Mouse (Mus musculus): ENCODE data around the gene Olfr740. TPM values are rescaled to one million over a fixed set of nuclear protein-coding genes. Genes with fewer than 3 reads are reported as not detected.

Gene Olfr740
- not detected for total RNA-seq (2021)

DNA sequence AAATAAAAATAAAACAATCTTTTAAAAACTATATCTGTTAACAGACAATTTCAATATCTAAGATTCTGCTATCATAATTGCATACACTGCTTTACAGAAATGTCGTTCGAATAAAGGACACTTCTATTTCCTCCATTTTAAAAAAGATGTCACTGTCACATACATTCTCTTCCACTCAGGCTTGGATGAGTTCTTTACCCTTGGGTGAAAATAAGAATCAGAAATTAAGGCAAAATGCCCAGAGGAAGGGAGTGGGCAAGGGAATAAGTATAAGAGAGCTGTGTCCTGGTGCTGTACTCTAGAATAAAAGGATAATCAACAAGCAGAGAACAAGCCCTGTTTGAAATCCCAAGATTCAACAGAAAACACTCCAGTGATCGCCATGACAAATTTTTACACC is at the start of gene Olfr740:
Gene Olfr740 (plus strand): TSS at position 301 of the 400 bp plus-strand sequence.
- DNase-seq, result no peak
- intact Hi-C loops (cut with DNase I), result no loop called here

GRCm38 (mm10) chr14:50407268-50407667 is 38.1 kb upstream of the Olfr740 start, which contains the start of gene Olfr738:
Gene Olfr738, plus strand, starts transcription at chr14:50407568.
- no peak for DNase-seq
- intact Hi-C loops (cut with DNase I), result no loop called here

GRCm38 (mm10) chr14:50418326-50418725 is 27.0 kb upstream of the Olfr740 start, which contains the start of gene Olfr739:
Gene Olfr739, plus strand, starts transcription at chr14:50418626.
- no peak for DNase-seq
- intact Hi-C loops (cut with DNase I), result no loop called here

GRCm38 (mm10) chr14:50472438-50472837 is 27.1 kb downstream of the Olfr740 start, which contains the start of gene Olfr741:
Gene Olfr741, plus strand, starts transcription at chr14:50472738.
- no peak for DNase-seq
- intact Hi-C loops (cut with DNase I), result no loop called here

DNA sequence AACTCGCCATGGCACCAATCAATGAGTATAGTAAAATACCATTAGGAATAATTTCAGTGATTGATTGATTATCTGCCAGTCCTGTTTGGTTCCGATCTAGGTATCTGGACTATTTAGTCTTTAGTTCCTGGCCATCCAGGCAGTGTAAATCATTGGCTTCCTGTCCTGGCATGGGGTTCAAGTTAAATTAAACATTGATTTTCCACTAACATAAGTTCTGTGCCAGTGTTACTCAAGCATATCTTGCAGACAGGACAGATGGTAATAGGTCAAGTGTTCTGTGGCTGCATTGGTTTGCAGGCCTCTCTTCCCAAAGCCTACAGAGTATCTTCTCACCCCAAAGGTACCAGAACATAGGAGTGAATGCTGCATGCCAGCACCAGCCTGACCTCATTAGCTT is 33.1 kb downstream of the Olfr740 start:
- intact Hi-C loops (cut with DNase I), result no loop called here
- no peak for DNase-seq

DNA sequence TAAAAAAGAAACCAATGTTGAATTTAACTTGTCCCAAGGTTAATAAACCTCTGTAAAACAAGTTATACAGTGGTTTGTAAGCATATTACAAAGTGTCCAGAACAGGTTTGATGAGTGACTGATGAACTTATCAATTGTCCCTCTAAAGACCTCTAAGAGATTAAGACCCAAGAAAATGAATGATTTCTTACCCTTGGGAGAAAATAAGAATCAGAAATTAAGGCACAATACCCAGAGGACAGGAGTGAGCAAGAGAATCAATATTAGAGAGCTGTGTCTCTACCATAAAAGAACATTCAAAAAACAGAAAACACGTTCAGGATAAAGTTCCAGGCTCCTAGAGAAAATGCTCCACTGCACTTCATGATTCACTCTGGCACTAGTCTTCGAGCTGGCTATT is 58.0 kb downstream of the Olfr740 start, which contains the start of gene Olfr742:
Gene Olfr742 (plus strand): TSS at position 301 of the 400 bp plus-strand sequence.
- no peak for DNase-seq
- intact Hi-C loops (cut with DNase I), result no loop called here

Other genes with a start within 250 kb of the Olfr740 start
- gene Olfr731, start 203.7 kb upstream of the Olfr740 start, total RNA-seq (2021), result not detected
- not detected for gene Olfr732, start 161.3 kb upstream of the Olfr740 start, total RNA-seq (2021)
- not detected for gene Olfr733, start 144.0 kb upstream of the Olfr740 start, total RNA-seq (2021)
- gene Olfr734, start 118.8 kb upstream of the Olfr740 start, total RNA-seq (2021), result not detected
- gene Olfr735, start 96.7 kb upstream of the Olfr740 start, total RNA-seq (2021), result not detected
- gene Tlr11, start 87.6 kb upstream of the Olfr740 start, total RNA-seq (2021), result under 1 TPM in 1 of 2 experiments, not detected in 1; 0.12 TPM
- not detected for gene Olfr736, start 64.4 kb upstream of the Olfr740 start, total RNA-seq (2021)
- gene Olfr738, start 38.0 kb upstream of the Olfr740 start, total RNA-seq (2021), result not detected
- not detected for gene Olfr739, start 26.9 kb upstream of the Olfr740 start, total RNA-seq (2021)
- not detected for gene Olfr741, start 27.2 kb downstream of the Olfr740 start, total RNA-seq (2021)
- not detected for gene Olfr742, start 58.1 kb downstream of the Olfr740 start, total RNA-seq (2021)
- gene Olfr743, start 76.3 kb downstream of the Olfr740 start, total RNA-seq (2021), result not detected
- gene Olfr744, start 169.3 kb downstream of the Olfr740 start, total RNA-seq (2021), result not detected
- gene Olfr745, start 193.8 kb downstream of the Olfr740 start, total RNA-seq (2021), result not detected
- not detected for gene Olfr746, start 201.5 kb downstream of the Olfr740 start, total RNA-seq (2021)
- not detected for gene Olfr747, start 247.7 kb downstream of the Olfr740 start, total RNA-seq (2021)

Data from heart, postnatal 10 days (tissue).